Mouse (Mus musculus): ENCODE results near the gene Trpm2. TPM values are rescaled to one million over a fixed set of nuclear protein-coding genes. Genes with fewer than 3 reads are reported as not detected.

Gene Trpm2
- polyA plus RNA-seq, 1 experiment from 2014 or later = 1.1 TPM

- Histone ChIP-seq H3K4me3 (replicated peaks) (no peak overlapping the region), H3K9me3 (no peaks in the 10 kb centered on the region), H3K4me1 (replicated peaks) (no peaks in the 10 kb centered on the region), H3K36me3 (no peaks in the 10 kb centered on the region), H3K9ac (no peak overlapping the region), H3K27ac (no peak overlapping the region), H3K27me3 (replicated peaks) (no peaks in the 10 kb centered on the region), H3K4me2 (replicated peaks) (no peak overlapping the region)
- ATAC-seq = no peak
- 36% methylated on average over 5 of the region's 5 CpGs for WGBS
Observed at GRCm38 (mm10) chr10:77895562-77895961, 74.8 kb downstream of the Trpm2 start.

- 82% methylated on average over 8 of the region's 8 CpGs for WGBS
- H3K27me3 ChIP-seq (replicated peaks) = no peaks in the 10 kb centered on the region
- no peak overlapping the region for H3K4me2 ChIP-seq (replicated peaks)
- no peak overlapping the region for H3K27ac ChIP-seq
- ATAC-seq = no peak
- no peak overlapping the region for H3K4me3 ChIP-seq (replicated peaks)
- H3K36me3 ChIP-seq = no peaks in the 10 kb centered on the region
- H3K4me1 ChIP-seq (replicated peaks) = no peaks in the 10 kb centered on the region
- H3K9me3 ChIP-seq = no peaks in the 10 kb centered on the region
- no peak overlapping the region for H3K9ac ChIP-seq
Observed at GRCm38 (mm10) chr10:77890987-77891565, 79.3 kb downstream of the Trpm2 start.

GRCm38 (mm10) chr10:77886007-77886747, 84.2 kb downstream of the Trpm2 start:
- no peak overlapping the region for H3K9ac ChIP-seq
- WGBS = 45% methylated on average over 12 of the region's 12 CpGs

GRCm38 (mm10) chr10:77882553-77882952, 87.8 kb downstream of the Trpm2 start:
- Histone ChIP-seq H3K9ac (no peak overlapping the region), H3K36me3 (no peaks in the 10 kb centered on the region), H3K4me2 (replicated peaks) (no peak overlapping the region), H3K4me1 (replicated peaks) (no peaks in the 10 kb centered on the region), H3K27me3 (replicated peaks) (no peaks in the 10 kb centered on the region), H3K9me3 (no peaks in the 10 kb centered on the region), H3K27ac (no peak overlapping the region), H3K4me3 (replicated peaks) (no peak overlapping the region)
- no peak for ATAC-seq
- 86% methylated on average over 5 of the region's 5 CpGs for WGBS

More at GRCm38 (mm10) chr10:77886007-77886747, 84.2 kb downstream of the Trpm2 start:
- H3K4me1 ChIP-seq (replicated peaks) = no peaks in the 10 kb centered on the region
- no peak overlapping the region for H3K4me2 ChIP-seq (replicated peaks)
- H3K4me3 ChIP-seq (replicated peaks) = no peak overlapping the region
- no peaks in the 10 kb centered on the region for H3K36me3 ChIP-seq
- no peaks in the 10 kb centered on the region for H3K9me3 ChIP-seq
- no peak for ATAC-seq
- H3K27me3 ChIP-seq (replicated peaks) = no peaks in the 10 kb centered on the region
- no peak overlapping the region for H3K27ac ChIP-seq

- Histone ChIP-seq H3K36me3 (no peaks in the 10 kb centered on the region), H3K9ac (no peak overlapping the region), H3K4me3 (replicated peaks) (no peak overlapping the region), H3K27me3 (replicated peaks) (no peaks in the 10 kb centered on the region), H3K9me3 (no peaks in the 10 kb centered on the region), H3K4me2 (replicated peaks) (no peak overlapping the region), H3K27ac (no peak overlapping the region), H3K4me1 (replicated peaks) (no peaks in the 10 kb centered on the region)
- WGBS = 64% methylated on average over 3 of the region's 3 CpGs
- ATAC-seq = no peak
Observed at GRCm38 (mm10) chr10:77880305-77880704, 90.1 kb downstream of the Trpm2 start.

- Histone ChIP-seq H3K36me3 (no peaks in the 10 kb centered on the region), H3K9ac (no peak overlapping the region), H3K27ac (no peak overlapping the region), H3K4me2 (replicated peaks) (no peak overlapping the region), H3K9me3 (no peaks in the 10 kb centered on the region), H3K4me3 (replicated peaks) (no peak overlapping the region), H3K4me1 (replicated peaks) (no peaks in the 10 kb centered on the region), H3K27me3 (replicated peaks) (no peaks in the 10 kb centered on the region)
- ATAC-seq = no peak
- WGBS = 63% methylated on average over 6 of the region's 6 CpGs
Observed at GRCm38 (mm10) chr10:77878985-77879384, 91.4 kb downstream of the Trpm2 start.

GRCm38 (mm10) chr10:77869651-77870050, 100.7 kb downstream of the Trpm2 start:
- Histone ChIP-seq H3K27me3 (replicated peaks) (no peaks in the 10 kb centered on the region), H3K4me3 (replicated peaks) (no peak overlapping the region), H3K36me3 (no peaks in the 10 kb centered on the region), H3K9me3 (no peaks in the 10 kb centered on the region), H3K4me2 (replicated peaks) (no peak overlapping the region), H3K27ac (no peak overlapping the region), H3K9ac (no peak overlapping the region), H3K4me1 (replicated peaks) (no peaks in the 10 kb centered on the region)
- WGBS = 87% methylated on average over 7 of the region's 7 CpGs
- ATAC-seq = no peak

GRCm38 (mm10) chr10:77867546-77867945, 102.8 kb downstream of the Trpm2 start:
- no peak for ATAC-seq
- Histone ChIP-seq H3K36me3 (no peaks in the 10 kb centered on the region), H3K4me2 (replicated peaks) (no peak overlapping the region), H3K4me3 (replicated peaks) (no peak overlapping the region), H3K9ac (no peak overlapping the region), H3K4me1 (replicated peaks) (no peaks in the 10 kb centered on the region), H3K9me3 (no peaks in the 10 kb centered on the region), H3K27ac (no peak overlapping the region), H3K27me3 (replicated peaks) (no peaks in the 10 kb centered on the region)
- WGBS = 8% methylated on average over 1 of the region's 1 CpGs

GRCm38 (mm10) chr10:77864762-77865143, 105.6 kb downstream of the Trpm2 start:
- ATAC-seq = peak; percentile 9; the same call in 1 of the 2 replicates
- Histone ChIP-seq H3K4me2 (replicated peaks) (peak overlapping the region; percentile 53), H3K9ac (0 out of 2 replicates have a peak overlapping the region, but pooled peaks have one; percentile 13), H3K9me3 (no peaks in the 10 kb centered on the region), H3K27me3 (replicated peaks) (no peaks in the 10 kb centered on the region), H3K36me3 (no peaks in the 10 kb centered on the region), H3K27ac (no peak overlapping the region), H3K4me3 (replicated peaks) (peak overlapping the region; percentile 24), H3K4me1 (replicated peaks) (no peaks in the 10 kb centered on the region)
- 33% methylated on average over 11 of the region's 11 CpGs for WGBS

GRCm38 (mm10) chr10:77864067-77864761, 106.1 kb downstream of the Trpm2 start:
- Histone ChIP-seq H3K4me1 (replicated peaks) (no peaks in the 10 kb centered on the region), H3K9me3 (no peaks in the 10 kb centered on the region), H3K4me3 (replicated peaks) (peak overlapping the region; percentile 24), H3K36me3 (no peaks in the 10 kb centered on the region), H3K4me2 (replicated peaks) (peak overlapping the region; percentile 53), H3K27ac (no peak overlapping the region), H3K27me3 (replicated peaks) (no peaks in the 10 kb centered on the region), H3K9ac (0 out of 2 replicates have a peak overlapping the region, but pooled peaks have one; percentile 13)
- 30% methylated on average over 14 of the region's 14 CpGs for WGBS
- ATAC-seq = peak; percentile 97

GRCm38 (mm10) chr10:77861675-77862074, 108.7 kb downstream of the Trpm2 start, which contains the start of gene Gm3285:
Gene Gm3285 (plus strand): TSS chr10:77861975.
- Histone ChIP-seq H3K4me3 (replicated peaks) (no peak within 1 kb of the TSS), H3K36me3 (no peaks in the 10 kb centered on the region), H3K27ac (no peak within 1 kb of the TSS), H3K4me2 (replicated peaks) (no peak within 1 kb of the TSS), H3K9ac (no peak within 1 kb of the TSS), H3K4me1 (replicated peaks) (no peaks in the 10 kb centered on the region), H3K27me3 (replicated peaks) (no peaks in the 10 kb centered on the region), H3K9me3 (no peaks in the 10 kb centered on the region)
- WGBS = 48% methylated on average over 7 of the region's 7 CpGs
- ATAC-seq = no peak
